Mouse (Mus musculus) MEL (cell line): Measurements from ENCODE around the gene Dgat2l6.

Experiments
- CHD1 ChIP-seq: IDR thresholded peaks from 2 replicates; pipeline ENCODE4 v1.6.1; 2012; ENCODE audit warnings: low read depth, mild to moderate bottlenecking, inconsistent platforms, low read length, improper control_type of control experiment
- CHD2 ChIP-seq: IDR thresholded peaks from 2 replicates; pipeline ENCODE4 v1.6.1; 2011; ENCODE audit warnings: low read length, improper control_type of control experiment
- CTCF ChIP-seq, 3 experiments: IDR thresholded peaks in 2 of 3; conservative IDR thresholded peaks in 1 of 3; 2 replicates each; pipeline ENCODE4 v1.5.1; 2011 to 2012; ENCODE audit warnings: low read length in 3 of 3, low read depth in 2 of 3, mild to moderate bottlenecking in 2 of 3, improper control_type of control experiment in 1 of 3, inconsistent platforms in 1 of 3, mixed read lengths in 1 of 3, moderate library complexity in 1 of 3; ENCODE audit not compliant: control insufficient read depth in 1 of 3, insufficient read depth in 1 of 3, poor library complexity in 1 of 3, severe bottlenecking in 1 of 3
- GABPA ChIP-seq: IDR thresholded peaks from 2 replicates; pipeline ENCODE4 v1.6.1; 2012; ENCODE audit warnings: low read depth, mild to moderate bottlenecking, inconsistent platforms, low read length, improper control_type of control experiment, moderate library complexity
- MAFK ChIP-seq: IDR thresholded peaks from 2 replicates; pipeline ENCODE4 v1.6.1; 2011; ENCODE audit warnings: low read depth, mild to moderate bottlenecking, low read length, improper control_type of control experiment, borderline replicate concordance
- MAZ ChIP-seq: IDR thresholded peaks from 2 replicates; pipeline ENCODE4 v1.6.1; 2012; ENCODE audit warnings: low read depth, mild to moderate bottlenecking, inconsistent platforms, low read length, improper control_type of control experiment
- MYC ChIP-seq: IDR thresholded peaks from 2 replicates; pipeline ENCODE4 v1.6.1; 2011; ENCODE audit warnings: low read depth, mild to moderate bottlenecking, low read length, improper control_type of control experiment, moderate library complexity
- NRF1 ChIP-seq: IDR thresholded peaks from 2 replicates; pipeline ENCODE4 v1.6.1; 2014; ENCODE audit warnings: low read depth, mild to moderate bottlenecking, inconsistent platforms, low read length, improper control_type of control experiment, moderate library complexity; ENCODE audit not compliant: poor library complexity, insufficient read depth, severe bottlenecking
- USF1 ChIP-seq: IDR thresholded peaks from 2 replicates; pipeline ENCODE4 v1.6.1; 2014; ENCODE audit warnings: low read depth, mild to moderate bottlenecking, inconsistent platforms, low read length, improper control_type of control experiment, moderate library complexity
- ZC3H11A ChIP-seq: IDR thresholded peaks from 2 replicates; pipeline ENCODE4 v1.6.1; 2012; ENCODE audit warnings: low read depth, mild to moderate bottlenecking, inconsistent platforms, low read length, improper control_type of control experiment

DNA sequence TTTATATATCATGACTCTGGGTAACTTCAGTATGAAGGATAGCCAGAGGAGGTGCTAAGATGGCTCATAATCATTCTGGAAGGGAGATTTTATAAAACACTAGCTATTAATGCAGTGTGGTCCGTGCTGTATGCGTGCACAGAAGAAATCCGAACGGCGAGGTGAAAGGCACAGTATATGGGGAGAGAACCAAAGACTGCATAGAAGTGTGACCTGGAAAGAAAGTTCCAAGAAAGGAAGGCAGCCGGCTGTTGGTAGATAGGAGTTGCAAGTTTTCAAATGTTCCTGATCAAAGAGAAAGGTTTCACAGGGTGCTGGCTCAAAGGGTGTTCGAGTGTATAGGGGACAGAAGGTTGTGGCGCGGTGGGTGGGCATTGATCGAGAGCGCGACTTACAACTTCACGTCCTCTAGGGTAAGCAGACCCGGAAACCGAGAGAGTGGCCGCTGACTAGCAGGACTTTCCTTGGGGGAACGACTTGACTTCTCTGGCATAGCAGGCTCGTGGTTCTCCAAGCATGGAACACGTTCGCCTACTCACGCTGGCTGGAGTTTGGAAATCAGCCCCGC is 31.1 kb upstream of the Dgat2l6 start:
- TF ChIP-seq CHD2 = no peak
- no peak for TF ChIP-seq CTCF (IDR thresholded peaks at IDR 0.05 in 2 of 3, conservative IDR thresholded peaks at IDR 0.05 in 1 of 3; ENCODE audit: control insufficient read depth in 1 of 3, insufficient read depth in 1 of 3, low read depth in 2 of 3, low read length in 3 of 3, poor library complexity in 1 of 3, severe bottlenecking in 1 of 3)
- no peak for TF ChIP-seq MYC
- TF ChIP-seq MAFK = no peak
- TF ChIP-seq GABPA = no peak
- TF ChIP-seq CHD1 = no peak
- TF ChIP-seq ZC3H11A = no peak
- TF ChIP-seq NRF1 = no peak
- no peak for TF ChIP-seq USF1
- no peak for TF ChIP-seq MAZ
